Mouse (Mus musculus) spleen, adult 12 weeks (tissue): ENCODE data around the gene Mvb12a.
"Not testable (repeated sequence)": the region's sequence is repeated elsewhere in the genome, so short reads cannot be mapped to it uniquely, and the experiment has no call there.

ENCODE experiments used
- DNase-seq: peaks from one replicate; pipeline ENCODE4 v3.0.0; 2022; ENCODE audit warnings: low spot score

Gene Mvb12a

GRCm38 (mm10) chr8:71542632-71543343 lies at the start of gene Mvb12a:
Gene Mvb12a, plus strand, starts transcription at chr8:71542922.
- DNase-seq: peak; percentile 86

GRCm38 (mm10) chr8:71495039-71495438 lies 47.7 kb upstream of the Mvb12a start:
- peak; percentile 57 for DNase-seq

- no peak for DNase-seq
These were observed 46.9 kb upstream of the Mvb12a start for GRCm38 (mm10) chr8:71495811-71496210.

- DNase-seq: no peak
These were observed 46.2 kb upstream of the Mvb12a start for GRCm38 (mm10) chr8:71496481-71496880.

GRCm38 (mm10) chr8:71497077-71497645 lies 45.6 kb upstream of the Mvb12a start:
- DNase-seq: no peak

GRCm38 (mm10) chr8:71497881-71498501 lies 44.7 kb upstream of the Mvb12a start:
- no peak for DNase-seq

- no peak for DNase-seq
These were observed 43.7 kb upstream of the Mvb12a start for GRCm38 (mm10) chr8:71498816-71499690.

- no peak for DNase-seq
These were observed 38.4 kb upstream of the Mvb12a start for GRCm38 (mm10) chr8:71504349-71504748.

GRCm38 (mm10) chr8:71505326-71505725 lies 37.4 kb upstream of the Mvb12a start:
- no peak for DNase-seq

- no peak for DNase-seq
These were observed 36.7 kb upstream of the Mvb12a start for GRCm38 (mm10) chr8:71505979-71506378.

GRCm38 (mm10) chr8:71507589-71508104 lies 35.1 kb upstream of the Mvb12a start:
- no peak for DNase-seq

- no peak for DNase-seq
These were observed 33.4 kb upstream of the Mvb12a start for GRCm38 (mm10) chr8:71509316-71509715.

- no peak for DNase-seq
These were observed 31.1 kb upstream of the Mvb12a start, which contains the start of gene Plvap for GRCm38 (mm10) chr8:71511644-71512043. Gene Plvap, minus strand, starts transcription at chr8:71511752.

GRCm38 (mm10) chr8:71513018-71513754 lies 29.5 kb upstream of the Mvb12a start:
- no peak for DNase-seq

GRCm38 (mm10) chr8:71515043-71515442 lies 27.7 kb upstream of the Mvb12a start:
- DNase-seq: no peak

GRCm38 (mm10) chr8:71516786-71517185 lies 25.9 kb upstream of the Mvb12a start:
- DNase-seq: no peak

GRCm38 (mm10) chr8:71519037-71519825 lies 23.5 kb upstream of the Mvb12a start:
- DNase-seq: not testable (repeated sequence)

- DNase-seq: peak; percentile 80
These were observed 21.1 kb upstream of the Mvb12a start for GRCm38 (mm10) chr8:71521634-71522033.

- DNase-seq: no peak
These were observed 17.3 kb upstream of the Mvb12a start, which contains the start of gene Ccdc194 for GRCm38 (mm10) chr8:71525226-71526050. Gene Ccdc194, minus strand, starts transcription at chr8:71525711.
